Mouse (Mus musculus) kidney, postnatal 0 days (tissue): ENCODE data around the gene Ttc19. TPM values are rescaled to one million over a fixed set of nuclear protein-coding genes. Genes with fewer than 3 reads are reported as not detected.
"Not testable (repeated sequence)": the region's sequence is repeated elsewhere in the genome, so short reads cannot be mapped to it uniquely, and the experiment has no call there.

Experiments
- ATAC-seq: fragments of 200-750 bp; cut with Nextera tagmentation; replicated peaks from 2 replicates; pipeline ENCODE4 v1.8.0; 2017; ENCODE audit warnings: low read depth, moderate number of reproducible peaks, moderate TSS enrichment, moderate library complexity; ENCODE audit not compliant: low FRiP score
- DNase-seq: peaks from one replicate; pipeline ENCODE4 v3.0.0-alpha.2; 2016; ENCODE audit warnings: low spot score
- H3K27ac ChIP-seq: fragments of 300-500 bp; sonication (generic); 2 replicates; pipeline ENCODE4 v1.5.1; 2014; ENCODE audit warnings: mild to moderate bottlenecking
- H3K27me3 ChIP-seq: fragments of 300-500 bp; sonication (generic); 2 replicates; pipeline ENCODE4 v1.6.1; 2014; ENCODE audit warnings: low read length, mixed read lengths; ENCODE audit not compliant: insufficient read depth
- H3K36me3 ChIP-seq: fragments of 300-500 bp; sonication (generic); 2 replicates; pipeline ENCODE4 v1.6.1; 2014; ENCODE audit warnings: low read length, mixed read lengths; ENCODE audit not compliant: insufficient read depth
- H3K4me1 ChIP-seq: fragments of 300-500 bp; sonication (generic); replicated peaks from 2 replicates; pipeline ENCODE4 v1.6.1; 2014; ENCODE audit warnings: antibody characterized with exemption, low read length, mixed read lengths; ENCODE audit not compliant: insufficient read depth
- H3K4me2 ChIP-seq: fragments of 300-500 bp; sonication (generic); 2 replicates; pipeline ENCODE4 v1.6.1; 2014; ENCODE audit warnings: mild to moderate bottlenecking, low read length, moderate library complexity, mixed read lengths
- H3K4me3 ChIP-seq: fragments of 300-500 bp; sonication (generic); replicated peaks from 2 replicates; pipeline ENCODE4 v1.5.1; 2014; ENCODE audit warnings: low read depth, low read length
- H3K9ac ChIP-seq: fragments of 300-500 bp; sonication (generic); 2 replicates; pipeline ENCODE4 v1.6.1; 2014; ENCODE audit warnings: low read depth, low read length
- H3K9me3 ChIP-seq: fragments of 300-500 bp; sonication (generic); replicated peaks from 2 replicates; pipeline ENCODE4 v1.6.1; 2016; ENCODE audit warnings: low read length, inconsistent platforms, mixed read lengths
- CTCF ChIP-seq: IDR thresholded peaks from 2 replicates; pipeline ENCODE4 v1.5.1; 2016; ENCODE audit warnings: antibody characterized with exemption, low read depth, mild to moderate bottlenecking, moderate library complexity
- WGBS: fragments of 180-500 bp; shearing (Covaris S2); extraction: QIAGEN DNeasy Blood & Tissue Kit; methylation state at CpG from one replicate; pipeline ENCODE4 v1.1.7; 2014; 5-methylcytosine and 5-hydroxymethylcytosine counted together
- polyA plus RNA-seq: library from polyadenylated mRNA; unstranded; fragments of >200 nt; fragmentation: Nextera tagmentation; extraction: Ambion mirVana; gene quantifications from 2 replicates; pipeline ENCODE4 v1.2.1, GENCODE M21; 2015

Gene Ttc19
- polyA plus RNA-seq, 1 experiment from 2014 or later: 19.1 TPM

- Histone ChIP-seq H3K4me2 (no peak overlapping the region), H3K36me3 (no peaks in the 10 kb centered on the region), H3K4me3 (no peak overlapping the region), H3K27me3 (no peaks in the 10 kb centered on the region), H3K4me1 (no peaks in the 10 kb centered on the region), H3K27ac (no peak overlapping the region), H3K9me3 (no peaks in the 10 kb centered on the region), H3K9ac (no peak overlapping the region)
- no peak for ATAC-seq
- DNase-seq: no peak
- TF ChIP-seq CTCF: 0 out of 2 replicates have a peak, but pooled peaks have one; percentile 4
- WGBS: 57% methylated on average over 8 of the region's 8 CpGs
Measured at GRCm38 (mm10) chr11:62277086-62277485, 4.2 kb upstream of the Ttc19 start.

DNA sequence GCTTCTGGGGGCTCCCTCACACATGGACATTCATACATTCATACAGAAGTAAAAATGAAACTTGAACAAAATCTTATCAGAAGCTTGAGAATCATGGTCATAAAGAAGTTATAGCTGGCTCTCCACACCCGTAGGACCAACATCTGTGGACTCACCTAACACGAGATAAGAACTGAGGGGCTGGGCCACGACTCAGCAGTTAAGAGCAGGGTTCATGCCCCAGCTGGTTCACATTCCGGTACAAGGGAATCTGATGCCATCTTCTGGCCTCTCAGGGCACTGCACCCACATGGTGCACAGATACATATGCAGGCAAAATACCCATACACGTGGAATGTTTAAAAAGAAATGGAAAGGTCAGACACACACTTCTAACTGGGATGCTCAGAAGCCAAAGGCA, 3.2 kb upstream of the Ttc19 start:
- TF ChIP-seq CTCF: peak; percentile 89
- WGBS: 25% methylated on average over 5 of the region's 5 CpGs
- no peaks in the 10 kb centered on the region for H3K4me1 ChIP-seq
- H3K9me3 ChIP-seq: no peaks in the 10 kb centered on the region
- DNase-seq (peak; percentile 78), ATAC-seq (no peak)
- H3K27me3 ChIP-seq: no peaks in the 10 kb centered on the region
- no peak overlapping the region for H3K9ac ChIP-seq
- no peak overlapping the region for H3K27ac ChIP-seq
- no peaks in the 10 kb centered on the region for H3K36me3 ChIP-seq
- no peak overlapping the region for H3K4me2 ChIP-seq
- no peak overlapping the region for H3K4me3 ChIP-seq

- peaks cover 8% of the 10 kb centered on the region; the same call in 1 of the 2 replicates for H3K36me3 ChIP-seq
- WGBS: under 1% methylated on average over 42 of the region's 57 CpGs
- no peaks in the 10 kb centered on the region for H3K9me3 ChIP-seq
- ATAC-seq (peak; percentile 85), DNase-seq (peak; percentile 65)
- no peaks in the 10 kb centered on the region for H3K4me1 ChIP-seq
- peak overlapping the region; percentile 66 for H3K9ac ChIP-seq
- TF ChIP-seq CTCF: no peak
- peak overlapping the region; percentile 65 for H3K4me2 ChIP-seq
- H3K4me3 ChIP-seq: peak overlapping the region; percentile 60
- H3K27me3 ChIP-seq: no peaks in the 10 kb centered on the region
- peak overlapping the region; percentile 93 for H3K27ac ChIP-seq
Measured at GRCm38 (mm10) chr11:62281601-62281997, 326 bp downstream of the Ttc19 start.

DNA sequence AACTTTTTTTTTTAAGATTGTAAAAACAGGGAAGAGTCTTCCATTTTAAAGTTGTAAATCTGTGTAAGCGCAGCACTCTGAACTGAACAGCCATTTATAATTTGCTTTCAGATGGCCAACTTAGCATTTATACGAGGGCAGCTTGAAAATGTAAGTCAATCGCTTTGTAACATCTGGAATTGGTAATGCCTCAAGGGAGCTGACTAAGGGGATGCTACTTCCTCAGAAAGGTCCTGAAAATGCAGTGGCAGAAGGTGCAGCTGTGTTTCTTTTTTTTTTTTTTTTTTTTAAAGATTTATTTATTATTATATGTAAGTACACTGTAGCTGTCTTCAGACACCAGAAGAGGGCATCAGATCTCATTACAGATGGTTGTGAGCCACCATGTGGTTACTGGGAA, 2.7 kb downstream of the Ttc19 start:
- not testable (repeated sequence) for ATAC-seq, H3K27me3 ChIP-seq, DNase-seq, H3K4me3 ChIP-seq, H3K27ac ChIP-seq, H3K4me2 ChIP-seq, H3K9ac ChIP-seq, H3K4me1 ChIP-seq, H3K9me3 ChIP-seq
- 81% methylated on average over 3 of the region's 3 CpGs for WGBS
- H3K36me3 ChIP-seq: peaks cover 22% of the 10 kb centered on the region; the same call in 1 of the 2 replicates

DNA sequence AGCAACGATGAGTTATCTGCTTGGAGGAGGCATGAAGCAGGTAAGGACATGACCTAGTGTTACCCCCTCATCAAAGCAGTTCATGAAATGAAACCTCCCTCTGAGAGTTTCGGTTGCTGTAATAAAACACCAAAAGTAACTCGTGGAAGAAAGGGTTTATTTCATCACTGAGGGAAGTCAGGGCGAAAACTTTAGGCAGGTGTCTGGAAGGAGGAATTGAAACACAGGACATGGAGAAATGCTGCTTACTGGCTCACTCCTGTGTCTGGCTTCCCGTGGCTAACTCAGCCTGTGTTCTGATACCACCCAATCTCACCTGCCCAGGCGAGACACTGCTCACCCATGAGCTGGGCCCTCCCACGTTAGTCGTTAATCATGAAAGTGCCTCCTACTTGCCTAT, 3.7 kb downstream of the Ttc19 start:
- no peak for DNase-seq
- WGBS: 65% methylated on average over 8 of the region's 8 CpGs

GRCm38 (mm10) chr11:62287700-62288099, 6.4 kb downstream of the Ttc19 start:
- Histone ChIP-seq H3K27me3 (no peaks in the 10 kb centered on the region), H3K4me2 (no peak overlapping the region), H3K4me1 (no peaks in the 10 kb centered on the region), H3K9me3 (no peaks in the 10 kb centered on the region), H3K4me3 (no peak overlapping the region), H3K36me3 (peaks cover 33% of the 10 kb centered on the region; the same call in 1 of the 2 replicates), H3K9ac (no peak overlapping the region), H3K27ac (no peak overlapping the region)
- ATAC-seq: no peak
- TF ChIP-seq CTCF: no peak
- WGBS: 96% methylated on average over 1 of the region's 1 CpGs
- no peak for DNase-seq

More for the DNA sequence above, 3.7 kb downstream of the Ttc19 start:
- Histone ChIP-seq H3K4me1 (no peaks in the 10 kb centered on the region), H3K9me3 (no peaks in the 10 kb centered on the region), H3K36me3 (peaks cover 26% of the 10 kb centered on the region; the same call in 1 of the 2 replicates), H3K27ac (no peak overlapping the region), H3K4me3 (no peak overlapping the region), H3K9ac (no peak overlapping the region), H3K27me3 (no peaks in the 10 kb centered on the region), H3K4me2 (no peak overlapping the region)
- ATAC-seq: no peak
- TF ChIP-seq CTCF: no peak

- TF ChIP-seq CTCF: no peak
- 88% methylated on average over 2 of the region's 2 CpGs for WGBS
- peaks cover 22% of the 10 kb centered on the region; the same call in 1 of the 2 replicates for H3K36me3 ChIP-seq
- no peak overlapping the region for H3K4me2 ChIP-seq
- DNase-seq: no peak
- H3K4me3 ChIP-seq: no peak overlapping the region
- no peaks in the 10 kb centered on the region for H3K4me1 ChIP-seq
- no peak overlapping the region for H3K9ac ChIP-seq
- no peaks in the 10 kb centered on the region for H3K9me3 ChIP-seq
- H3K27ac ChIP-seq: no peak overlapping the region
- no peak for ATAC-seq
- H3K27me3 ChIP-seq: no peaks in the 10 kb centered on the region
Measured at GRCm38 (mm10) chr11:62294121-62294520, 12.8 kb downstream of the Ttc19 start.
